Mouse (Mus musculus): ENCODE measurements around the gene Ralb.

DNA sequence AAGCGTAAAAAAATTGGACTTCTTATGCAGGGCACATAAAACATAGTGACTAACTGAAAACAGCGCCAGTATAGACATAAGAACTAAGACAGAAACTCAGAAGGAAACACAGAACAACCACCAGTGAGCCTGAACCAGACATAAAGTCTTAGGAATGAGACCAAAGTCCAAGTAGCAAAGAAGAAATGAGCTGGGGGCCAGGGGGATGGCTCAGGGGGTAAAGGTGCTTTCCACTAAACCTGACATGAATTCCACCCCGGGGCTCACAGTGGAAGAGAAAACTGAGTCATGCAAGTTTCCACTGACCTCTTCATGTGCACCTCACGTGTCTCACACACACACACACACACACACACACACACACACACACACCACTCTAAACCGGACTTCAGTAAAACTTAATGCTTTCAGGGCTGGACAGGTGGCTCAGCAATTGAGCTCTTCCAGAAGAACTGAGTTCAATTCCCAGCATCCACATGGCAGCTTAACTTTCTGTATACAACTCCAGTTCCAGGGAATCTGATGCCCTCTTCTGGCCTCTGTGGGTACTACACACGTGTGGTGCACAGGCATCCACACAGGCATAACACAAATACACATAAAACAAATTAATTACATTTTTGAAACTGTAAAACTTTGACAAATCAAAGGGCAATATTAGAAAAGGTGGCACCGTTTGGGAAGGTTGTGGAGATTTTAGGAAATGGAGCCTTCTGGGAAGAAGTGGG is 23.2 kb downstream of the Ralb start:
- TF ChIP-seq CTCF (IDR thresholded peaks at IDR 0.05; ENCODE audit: borderline replicate concordance, insufficient read depth, low read length) (no peak), POLR2A (IDR thresholded peaks at IDR 0.05; ENCODE audit: low read depth, low read length) (no peak)
